Mouse (Mus musculus) right cerebral cortex, postnatal 10 days (tissue): ENCODE results near the gene Gm43302.
"Not testable (repeated sequence)": the region's sequence is repeated elsewhere in the genome, so short reads cannot be mapped to it uniquely, and the experiment has no call there.

Experiments used
- DNase-seq, 2 experiments: peaks; one replicate each; pipeline ENCODE4 v3.0.0; 2021; ENCODE audit warnings: low spot score in 2 of 2

Gm43302 gene

GRCm38 (mm10) chr5:105293226-105294165, at the start of gene Gm43302, which contains the start of gene Gbp6:
Gene Gm43302, minus strand, starts transcription at chr5:105293695.
Gene Gbp6, minus strand, starts transcription at chr5:105293698.
- peak in 1 of 2 experiments; percentile 22 for DNase-seq

- DNase-seq, result no peak
Measured at GRCm38 (mm10) chr5:105341281-105341680, 47.8 kb upstream of the Gm43302 start.

GRCm38 (mm10) chr5:105322543-105322942, 29.0 kb upstream of the Gm43302 start:
- DNase-seq, result peak in 1 of 2 experiments; percentile 26

- DNase-seq, result no peak
Measured at GRCm38 (mm10) chr5:105310941-105311340, 17.4 kb upstream of the Gm43302 start.

- DNase-seq, result not testable (repeated sequence)
Measured at GRCm38 (mm10) chr5:105309148-105309547, 15.7 kb upstream of the Gm43302 start.

GRCm38 (mm10) chr5:105306946-105307345, 13.5 kb upstream of the Gm43302 start:
- DNase-seq, result not testable (repeated sequence)

GRCm38 (mm10) chr5:105306159-105306581, 12.7 kb upstream of the Gm43302 start:
- DNase-seq, result no peak

- DNase-seq, result not testable (repeated sequence)
Measured at GRCm38 (mm10) chr5:105305671-105306070, 12.2 kb upstream of the Gm43302 start.

- DNase-seq, result no peak
Measured at GRCm38 (mm10) chr5:105301963-105302362, 8.5 kb upstream of the Gm43302 start.

GRCm38 (mm10) chr5:105301531-105301930, 8.0 kb upstream of the Gm43302 start:
- DNase-seq, result no peak

- DNase-seq, result no peak
Measured at GRCm38 (mm10) chr5:105295746-105296145, 2.3 kb upstream of the Gm43302 start.

GRCm38 (mm10) chr5:105292492-105292891, 1.0 kb downstream of the Gm43302 start:
- no peak for DNase-seq

GRCm38 (mm10) chr5:105290921-105291320, 2.6 kb downstream of the Gm43302 start:
- not testable (repeated sequence) for DNase-seq

- not testable (repeated sequence) for DNase-seq
Measured at GRCm38 (mm10) chr5:105260673-105261072, 32.8 kb downstream of the Gm43302 start.

- DNase-seq, result no peak
Measured at GRCm38 (mm10) chr5:105252491-105252890, 41.0 kb downstream of the Gm43302 start.

- DNase-seq, result not testable (repeated sequence)
Measured at GRCm38 (mm10) chr5:105244741-105245140, 48.8 kb downstream of the Gm43302 start.

- DNase-seq, result peak; percentile 22
Measured at GRCm38 (mm10) chr5:105240982-105241381, 52.5 kb downstream of the Gm43302 start.

- DNase-seq, result not testable (repeated sequence)
Measured at GRCm38 (mm10) chr5:105239483-105240047, 53.9 kb downstream of the Gm43302 start, which contains the start of gene Gbp10. Gene Gbp10, minus strand, starts transcription at chr5:105239533.

GRCm38 (mm10) chr5:105238402-105238801, 55.1 kb downstream of the Gm43302 start:
- not testable (repeated sequence) for DNase-seq

GRCm38 (mm10) chr5:105236040-105236439, 57.5 kb downstream of the Gm43302 start:
- not testable (repeated sequence) for DNase-seq

- not testable (repeated sequence) for DNase-seq
Measured at GRCm38 (mm10) chr5:105208957-105209356, 84.5 kb downstream of the Gm43302 start.

GRCm38 (mm10) chr5:105200791-105201355, 92.6 kb downstream of the Gm43302 start:
- DNase-seq, result not testable (repeated sequence)
